In the genomic region with DNA sequence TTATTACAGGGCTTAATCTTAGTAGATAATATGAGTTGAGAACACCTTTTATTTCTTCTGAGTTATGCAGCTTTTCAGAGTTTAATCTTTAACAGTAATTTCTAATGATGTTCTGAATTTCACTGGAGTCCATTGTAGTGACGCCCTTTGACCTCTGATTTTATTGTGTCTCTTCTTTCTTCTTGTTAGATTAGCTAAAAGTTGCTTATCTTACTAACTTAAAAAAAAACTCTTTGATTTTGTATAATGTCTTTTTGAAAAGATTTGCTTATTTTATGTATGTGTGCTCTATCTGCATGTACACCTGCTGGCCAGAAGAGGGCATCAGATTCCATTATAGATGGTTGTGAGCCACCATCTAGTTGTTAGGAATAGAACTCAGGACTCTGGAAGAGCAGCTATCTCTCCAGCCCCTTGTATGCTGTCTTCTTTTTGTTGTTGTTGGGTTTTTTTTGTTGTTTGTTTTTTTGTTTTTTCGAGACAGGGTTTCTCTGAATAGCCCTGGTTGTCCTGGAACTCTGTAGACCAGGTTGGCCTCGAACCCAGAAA, we compare ENCODE assay signal across 13 mouse cellular contexts. TPM values are rescaled to one million over a fixed set of nuclear protein-coding genes. Genes with fewer than 3 reads are reported as not detected.
DNase-seq lines count a peak whose midpoint lies in the region; ATAC-seq and TF ChIP-seq lines count a peak whose summit lies in the region.
"Had no signal": no experiment of that assay in that cellular context is flagged by ENCODE, and none has a peak within 500 bp of the region (broad histone marks: within the 10 kb centered on the region; RNA-seq: fewer than 3 reads in every experiment).

No protein-coding gene starts in this region.

- H3K4me1 ChIP-seq in embryonic facial prominence, embryonic 11.5 days (ENCODE audit: control insufficient read depth, insufficient read depth, low read length) = no peaks in the 10 kb centered on the region
- H3K4me1 ChIP-seq in embryonic facial prominence, embryonic 10.5 days = peaks cover 8% of the 10 kb centered on the region; the same call in 1 of the 2 replicates
- peaks cover 9 to 11% of the 10 kb centered on the region in 2 experiments for H3K4me1 ChIP-seq in liver, embryonic 14.5 days (replicated peaks; ENCODE audit: control insufficient read depth in 2 of 2, insufficient read depth in 2 of 2, low read length in 1 of 2)
- no peaks in the 10 kb centered on the region; the same call in 1 of the 2 replicates for H3K4me1 ChIP-seq in liver, embryonic 11.5 days (replicated peaks; ENCODE audit: control insufficient read depth, insufficient read depth, low read length)
- H3K4me1 ChIP-seq in E14TG2a.4 (replicated peaks; ENCODE audit: low read depth, low read length) = peaks cover 12% of the 10 kb centered on the region
- no peaks in the 10 kb centered on the region for H3K4me1 ChIP-seq in intestine, postnatal 0 days (replicated peaks; ENCODE audit: control insufficient read depth, insufficient read depth, low read length)

- TF ChIP-seq EP300 in liver, embryonic 14.5 days (IDR thresholded peaks at IDR 0.05; ENCODE audit: low read depth) = 0 out of 2 replicates have a peak, but pooled peaks have one; percentile 14

- DNase-seq in embryonic facial prominence, embryonic 11.5 days (ENCODE audit: low spot score) = peak; percentile 12
- DNase-seq in embryonic facial prominence, embryonic 10.5 days (ENCODE audit: low spot score) = no peak
- DNase-seq in liver, embryonic 14.5 days (ENCODE audit: low read depth in 3 of 3, low spot score in 3 of 3) = no peak
- no peak for DNase-seq in liver, embryonic 11.5 days (ENCODE audit: low spot score)
- DNase-seq in layer of hippocampus, postnatal 25 days (ENCODE audit: extremely low spot score in 1 of 2, low spot score in 1 of 2) = no peak
- no peak for DNase-seq in ovary, postnatal 14 days (ENCODE audit: low spot score)
- DNase-seq: adrenal gland, adult 2 months; gastrocnemius, postnatal 36 days; heart, postnatal 4 days; kidney, postnatal 4 days had no signal

- ATAC-seq in embryonic facial prominence, embryonic 11.5 days (replicated peaks; ENCODE audit: insufficient number of reproducible peaks, low FRiP score, low TSS enrichment, low read depth) = no peak
- ATAC-seq in liver, embryonic 14.5 days (ENCODE audit: insufficient read depth) = no peak
- ATAC-seq in liver, embryonic 11.5 days (replicated peaks; ENCODE audit: low FRiP score) = no peak
- no peak for ATAC-seq in intestine, postnatal 0 days

- H3K4me3 ChIP-seq in embryonic facial prominence, embryonic 11.5 days (ENCODE audit: low read depth, low read length) = no peak overlapping the region
- no peak overlapping the region for H3K4me3 ChIP-seq in embryonic facial prominence, embryonic 10.5 days
- no peak overlapping the region for H3K4me3 ChIP-seq in liver, embryonic 14.5 days (ENCODE audit: insufficient read depth in 1 of 2, low read depth in 2 of 2, low read length in 2 of 2)
- no peak overlapping the region for H3K4me3 ChIP-seq in liver, embryonic 11.5 days (ENCODE audit: low read depth, low read length)
- no peak overlapping the region for H3K4me3 ChIP-seq in E14TG2a.4 (replicated peaks; ENCODE audit: low read length)
- no peak overlapping the region for H3K4me3 ChIP-seq in intestine, postnatal 0 days (ENCODE audit: low read depth, low read length)
- H3K4me3 ChIP-seq: neural tube, embryonic 13.5 days had no signal

- no peaks in the 10 kb centered on the region for H3K9me3 ChIP-seq in embryonic facial prominence, embryonic 11.5 days (replicated peaks; ENCODE audit: control insufficient read depth, low read length)
- H3K9me3 ChIP-seq in embryonic facial prominence, embryonic 10.5 days = no peaks in the 10 kb centered on the region
- H3K9me3 ChIP-seq in liver, embryonic 14.5 days (ENCODE audit: control insufficient read depth, low read length) = no peaks in the 10 kb centered on the region
- H3K9me3 ChIP-seq in liver, embryonic 11.5 days (ENCODE audit: control insufficient read depth, low read length) = no peaks in the 10 kb centered on the region
- no peaks in the 10 kb centered on the region for H3K9me3 ChIP-seq in E14TG2a.4 (ENCODE audit: low read length)
- H3K9me3 ChIP-seq in intestine, postnatal 0 days (ENCODE audit: control insufficient read depth) = no peaks in the 10 kb centered on the region
- H3K9me3 ChIP-seq: neural tube, embryonic 13.5 days had no signal

- H3K4me2 ChIP-seq in embryonic facial prominence, embryonic 11.5 days (ENCODE audit: low read depth, low read length) = no peak overlapping the region
- no peak overlapping the region for H3K4me2 ChIP-seq in liver, embryonic 14.5 days (ENCODE audit: low read depth)
- H3K4me2 ChIP-seq in liver, embryonic 11.5 days = no peak overlapping the region
- no peak overlapping the region for H3K4me2 ChIP-seq in intestine, postnatal 0 days (replicated peaks; ENCODE audit: low read depth)
- H3K4me2 ChIP-seq: neural tube, embryonic 13.5 days had no signal

- WGBS in embryonic facial prominence, embryonic 11.5 days = 71% methylated on average over 3 of the region's 3 CpGs
- 71% methylated on average over 3 of the region's 3 CpGs for WGBS in embryonic facial prominence, embryonic 10.5 days
- 52% methylated on average over 3 of the region's 3 CpGs for WGBS in liver, embryonic 14.5 days (ENCODE audit: insufficient replicate concordance)
- 64% methylated on average over 3 of the region's 3 CpGs for WGBS in liver, embryonic 11.5 days
- WGBS in intestine, postnatal 0 days = 56% methylated on average over 3 of the region's 3 CpGs

- H3K27me3 ChIP-seq in embryonic facial prominence, embryonic 11.5 days (ENCODE audit: control insufficient read depth, insufficient read depth, low read length) = no peaks in the 10 kb centered on the region
- H3K27me3 ChIP-seq in embryonic facial prominence, embryonic 10.5 days (replicated peaks; ENCODE audit: low read depth, poor library complexity, severe bottlenecking) = no peaks in the 10 kb centered on the region
- H3K27me3 ChIP-seq in liver, embryonic 14.5 days (ENCODE audit: control insufficient read depth, insufficient read depth, low read length) = no peaks in the 10 kb centered on the region
- no peaks in the 10 kb centered on the region for H3K27me3 ChIP-seq in liver, embryonic 11.5 days (replicated peaks; ENCODE audit: control insufficient read depth, insufficient read depth, low read length)
- no peaks in the 10 kb centered on the region for H3K27me3 ChIP-seq in E14TG2a.4 (ENCODE audit: insufficient read depth, low read length)
- no peaks in the 10 kb centered on the region for H3K27me3 ChIP-seq in intestine, postnatal 0 days (replicated peaks; ENCODE audit: control insufficient read depth, insufficient read depth, low read length)
- H3K27me3 ChIP-seq: neural tube, embryonic 13.5 days had no signal

- no peak overlapping the region for H3K9ac ChIP-seq in embryonic facial prominence, embryonic 11.5 days (replicated peaks; ENCODE audit: low read length)
- H3K9ac ChIP-seq in liver, embryonic 14.5 days (replicated peaks) = no peak overlapping the region
- no peak overlapping the region for H3K9ac ChIP-seq in liver, embryonic 11.5 days (ENCODE audit: low read depth, low read length)
- no peak overlapping the region for H3K9ac ChIP-seq in intestine, postnatal 0 days (ENCODE audit: low read depth, low read length)
- H3K9ac ChIP-seq: neural tube, embryonic 13.5 days had no signal

- TF ChIP-seq CTCF in liver, embryonic 14.5 days (IDR thresholded peaks at IDR 0.05; ENCODE audit: low read depth) = peak; percentile 69
- peak; percentile 52 for TF ChIP-seq CTCF in E14TG2a.4 (conservative IDR thresholded peaks at IDR 0.05; ENCODE audit: low read length)
- peak; percentile 74 for TF ChIP-seq CTCF in intestine, postnatal 0 days (IDR thresholded peaks at IDR 0.05; ENCODE audit: low read depth)

- no peaks in the 10 kb centered on the region for H3K36me3 ChIP-seq in embryonic facial prominence, embryonic 11.5 days (replicated peaks; ENCODE audit: control insufficient read depth, insufficient read depth, low read depth, low read length)
- H3K36me3 ChIP-seq in embryonic facial prominence, embryonic 10.5 days (replicated peaks) = no peaks in the 10 kb centered on the region
- no peaks in the 10 kb centered on the region for H3K36me3 ChIP-seq in liver, embryonic 14.5 days (replicated peaks; ENCODE audit: control insufficient read depth, insufficient read depth, low read depth)
- H3K36me3 ChIP-seq in liver, embryonic 11.5 days (ENCODE audit: control insufficient read depth, insufficient read depth, low read length) = no peaks in the 10 kb centered on the region
- no peaks in the 10 kb centered on the region for H3K36me3 ChIP-seq in E14TG2a.4 (ENCODE audit: insufficient read depth, low read length)
- no peaks in the 10 kb centered on the region for H3K36me3 ChIP-seq in intestine, postnatal 0 days (ENCODE audit: control insufficient read depth, insufficient read depth)
- H3K36me3 ChIP-seq: neural tube, embryonic 13.5 days had no signal

- no peak overlapping the region for H3K27ac ChIP-seq in embryonic facial prominence, embryonic 11.5 days (replicated peaks; ENCODE audit: low read depth, low read length)
- H3K27ac ChIP-seq in embryonic facial prominence, embryonic 10.5 days (replicated peaks) = no peak overlapping the region
- no peak overlapping the region for H3K27ac ChIP-seq in liver, embryonic 14.5 days
- no peak overlapping the region for H3K27ac ChIP-seq in liver, embryonic 11.5 days (ENCODE audit: low read depth, low read length)
- no peak overlapping the region for H3K27ac ChIP-seq in intestine, postnatal 0 days (ENCODE audit: low read depth, low read length)
- H3K27ac ChIP-seq: neural tube, embryonic 13.5 days had no signal

RNA-seq across cellular contexts. Expression of a gene that starts 5.7 kb away (rescaled TPM):
- polyA plus RNA-seq in embryonic facial prominence, embryonic 11.5 days (2014; fragmentation: Nextera tagmentation; extraction: Ambion mirVana) = 10.8 and 12.5 TPM in 2 replicates
- 6.9 and 7.0 TPM in 2 replicates for polyA plus RNA-seq in embryonic facial prominence, embryonic 10.5 days (2016; fragmentation: Nextera tagmentation; extraction: Ambion mirVana)
- polyA plus RNA-seq in liver, embryonic 14.5 days (2012; rRNA removed) = 2.3 TPM in 2 replicates
- 0.88 and 1.5 TPM in 2 replicates for polyA plus RNA-seq in liver, embryonic 14.5 days (2014; fragmentation: Nextera tagmentation; extraction: Ambion mirVana)
- 4.5 and 4.9 TPM in 2 replicates for polyA plus RNA-seq in liver, embryonic 11.5 days (2014; fragmentation: Nextera tagmentation; extraction: Ambion mirVana)
- polyA plus RNA-seq in intestine, postnatal 0 days (2015; fragmentation: Nextera tagmentation; extraction: Ambion mirVana) = 2.6 and 3.9 TPM in 2 replicates
- total RNA-seq in layer of hippocampus, postnatal 25 days (2021) = 10 to 100 TPM; 18.8 to 22.3 TPM

RNA-seq across cellular contexts. Expression of a gene that starts 15.3 kb away (rescaled TPM):
- polyA plus RNA-seq in embryonic facial prominence, embryonic 11.5 days (2014; fragmentation: Nextera tagmentation; extraction: Ambion mirVana) = 10.5 and 11.3 TPM in 2 replicates
- 6.4 and 7.7 TPM in 2 replicates for polyA plus RNA-seq in embryonic facial prominence, embryonic 10.5 days (2016; fragmentation: Nextera tagmentation; extraction: Ambion mirVana)
- 43.5 and 44.8 TPM in 2 replicates for polyA plus RNA-seq in liver, embryonic 14.5 days (2012; rRNA removed)
- 56.7 and 71.2 TPM in 2 replicates for polyA plus RNA-seq in liver, embryonic 14.5 days (2014; fragmentation: Nextera tagmentation; extraction: Ambion mirVana)
- polyA plus RNA-seq in liver, embryonic 11.5 days (2014; fragmentation: Nextera tagmentation; extraction: Ambion mirVana) = 68.2 and 82.0 TPM in 2 replicates
- polyA plus RNA-seq in intestine, postnatal 0 days (2015; fragmentation: Nextera tagmentation; extraction: Ambion mirVana) = 61.7 and 71.6 TPM in 2 replicates
- total RNA-seq in layer of hippocampus, postnatal 25 days (2021) = 10 to 100 TPM; 10.3 to 10.6 TPM

RNA-seq across cellular contexts. Expression of a gene that starts 26.4 kb away (rescaled TPM):
- 25.1 and 30.1 TPM in 2 replicates for polyA plus RNA-seq in embryonic facial prominence, embryonic 11.5 days (2014; fragmentation: Nextera tagmentation; extraction: Ambion mirVana)
- 23.8 and 24.4 TPM in 2 replicates for polyA plus RNA-seq in embryonic facial prominence, embryonic 10.5 days (2016; fragmentation: Nextera tagmentation; extraction: Ambion mirVana)
- 7.3 and 14.0 TPM in 2 replicates for polyA plus RNA-seq in liver, embryonic 14.5 days (2012; rRNA removed)
- polyA plus RNA-seq in liver, embryonic 14.5 days (2014; fragmentation: Nextera tagmentation; extraction: Ambion mirVana) = 6.8 and 10.0 TPM in 2 replicates
- polyA plus RNA-seq in liver, embryonic 11.5 days (2014; fragmentation: Nextera tagmentation; extraction: Ambion mirVana) = 17.0 and 20.5 TPM in 2 replicates
- polyA plus RNA-seq in intestine, postnatal 0 days (2015; fragmentation: Nextera tagmentation; extraction: Ambion mirVana) = 10.5 and 11.6 TPM in 2 replicates
- total RNA-seq in layer of hippocampus, postnatal 25 days (2021) = 10 to 100 TPM; 52.5 to 58.0 TPM
